Mouse (Mus musculus) limb, embryonic 10.5 days (tissue): Measurements from ENCODE around the gene Gm4869. TPM values are rescaled to one million over a fixed set of nuclear protein-coding genes. Genes with fewer than 3 reads are reported as not detected.
"Not testable (repeated sequence)": the region's sequence is repeated elsewhere in the genome, so short reads cannot be mapped to it uniquely, and the experiment has no call there.

Experiments
- DNase-seq: peaks from one replicate; pipeline ENCODE4 v3.0.0-alpha.2; 2017; ENCODE audit warnings: low spot score
- H3K27ac ChIP-seq: fragments of 300-500 bp; sonication (generic); 2 replicates; pipeline ENCODE4 v1.5.1; 2016; ENCODE audit warnings: mild to moderate bottlenecking
- H3K27me3 ChIP-seq: fragments of 300-500 bp; sonication (generic); 2 replicates; pipeline ENCODE4 v1.6.1; 2016; ENCODE audit warnings: low read depth, mild to moderate bottlenecking; ENCODE audit not compliant: poor library complexity, severe bottlenecking
- H3K36me3 ChIP-seq: fragments of 300-500 bp; sonication (generic); 2 replicates; pipeline ENCODE4 v1.6.1; 2016; ENCODE audit warnings: mild to moderate bottlenecking, moderate library complexity
- H3K4me1 ChIP-seq: fragments of 300-500 bp; sonication (generic); 2 replicates; pipeline ENCODE4 v1.6.1; 2016
- H3K4me3 ChIP-seq: fragments of 300-500 bp; sonication (generic); 2 replicates; pipeline ENCODE4 v1.5.1; 2016; ENCODE audit warnings: mild to moderate bottlenecking, moderate library complexity
- H3K9me3 ChIP-seq: fragments of 300-500 bp; sonication (generic); replicated peaks from 2 replicates; pipeline ENCODE4 v1.6.1; 2016; ENCODE audit warnings: mild to moderate bottlenecking
- WGBS: fragments of 180-500 bp; shearing (Covaris S2); methylation state at CpG from one replicate; pipeline ENCODE4 v1.1.7; 2016; 5-methylcytosine and 5-hydroxymethylcytosine counted together
- polyA plus RNA-seq: library from polyadenylated mRNA; unstranded; fragments of >200 nt; fragmentation: Nextera tagmentation; extraction: Ambion mirVana; gene quantifications from 2 replicates; pipeline ENCODE4 v1.2.1, GENCODE M21; 2016

Gm4869 gene
- polyA plus RNA-seq, 1 experiment from 2014 or later, result not detected

DNA sequence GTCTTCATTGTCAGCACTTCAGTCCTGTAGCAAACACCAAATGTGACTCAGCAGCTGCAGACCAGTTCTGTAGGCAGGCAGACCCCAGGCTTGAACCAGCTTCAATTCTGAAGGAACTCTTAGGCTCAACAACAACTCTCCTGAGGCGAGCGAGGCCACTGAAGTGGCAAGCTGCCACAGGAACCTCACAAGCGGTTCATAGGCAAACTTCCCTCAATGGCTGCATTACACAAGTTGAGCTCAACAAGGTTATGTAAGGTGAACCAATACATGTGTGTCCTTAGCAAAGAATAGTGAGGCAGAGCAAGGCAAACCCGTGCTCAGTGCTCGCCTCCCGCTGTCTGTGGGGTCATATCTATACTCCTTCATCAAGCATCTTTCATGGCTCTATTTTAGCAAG lies 52.7 kb downstream of the Gm4869 start:
- WGBS, result 91% methylated on average over 6 of the region's 6 CpGs
- no peak for DNase-seq

GRCm38 (mm10) chr5:140500736-140501135 lies 55.3 kb downstream of the Gm4869 start:
- no peak for DNase-seq
- Histone ChIP-seq H3K9me3 (no peaks in the 10 kb centered on the region), H3K27ac (no peak overlapping the region; the same call in 1 of the 2 replicates), H3K27me3 (no peaks in the 10 kb centered on the region), H3K4me3 (no peak overlapping the region), H3K36me3 (no peaks in the 10 kb centered on the region), H3K4me1 (peaks cover 31% of the 10 kb centered on the region)
- WGBS, result 89% methylated on average over 6 of the region's 6 CpGs

More for the DNA sequence above, 52.7 kb downstream of the Gm4869 start:
- Histone ChIP-seq H3K36me3 (no peaks in the 10 kb centered on the region), H3K4me1 (peaks cover 19% of the 10 kb centered on the region), H3K27ac (no peak overlapping the region), H3K9me3 (no peaks in the 10 kb centered on the region), H3K27me3 (no peaks in the 10 kb centered on the region), H3K4me3 (no peak overlapping the region)

- no peaks in the 10 kb centered on the region for H3K27me3 ChIP-seq
- peak overlapping the region; percentile 40 for H3K4me3 ChIP-seq
- 21% methylated on average over 14 of the region's 14 CpGs for WGBS
- H3K27ac ChIP-seq, result peak overlapping the region; percentile 82
- no peaks in the 10 kb centered on the region for H3K9me3 ChIP-seq
- DNase-seq, result peak; percentile 60
- peaks cover 46% of the 10 kb centered on the region for H3K4me1 ChIP-seq
- H3K36me3 ChIP-seq, result no peaks in the 10 kb centered on the region
These were observed 56.8 kb downstream of the Gm4869 start for GRCm38 (mm10) chr5:140501982-140502836.

GRCm38 (mm10) chr5:140502925-140503324 lies 57.5 kb downstream of the Gm4869 start:
- not testable (repeated sequence) for H3K36me3 ChIP-seq, H3K9me3 ChIP-seq, H3K27me3 ChIP-seq
- H3K27ac ChIP-seq, result peak overlapping the region; percentile 82
- peak; percentile 71 for DNase-seq
- under 1% methylated on average over 12 of the region's 12 CpGs for WGBS
- peaks cover 53% of the 10 kb centered on the region for H3K4me1 ChIP-seq
- peak overlapping the region; percentile 40 for H3K4me3 ChIP-seq

GRCm38 (mm10) chr5:140505208-140505780 lies 59.8 kb downstream of the Gm4869 start, which contains the start of gene Chst12:
TSS of gene Chst12 (plus strand) at chr5:140505550.
- H3K9me3 ChIP-seq, result no peaks in the 10 kb centered on the region
- H3K27ac ChIP-seq, result peak within 1 kb of the TSS; percentile 87
- peaks cover 77% of the 10 kb centered on the region for H3K4me1 ChIP-seq
- peak within 1 kb of the TSS; percentile 64 for H3K4me3 ChIP-seq
- H3K36me3 ChIP-seq, result no peaks in the 10 kb centered on the region
- peak; percentile 99 for DNase-seq
- no peaks in the 10 kb centered on the region for H3K27me3 ChIP-seq
- WGBS, result under 1% methylated on average over 37 of the region's 38 CpGs

- DNase-seq, result peak; percentile 42
- H3K4me1 ChIP-seq, result peaks cover 86% of the 10 kb centered on the region
- peak overlapping the region; percentile 64 for H3K4me3 ChIP-seq
- no peaks in the 10 kb centered on the region for H3K36me3 ChIP-seq
- 45% methylated on average over 22 of the region's 22 CpGs for WGBS
- H3K9me3 ChIP-seq, result no peaks in the 10 kb centered on the region
- peak overlapping the region; percentile 87 for H3K27ac ChIP-seq
- no peaks in the 10 kb centered on the region for H3K27me3 ChIP-seq
These were observed 60.8 kb downstream of the Gm4869 start for GRCm38 (mm10) chr5:140506096-140506794.

- no peak for DNase-seq
- H3K36me3 ChIP-seq, result peaks cover 7% of the 10 kb centered on the region; the same call in 1 of the 2 replicates
- H3K9me3 ChIP-seq, result no peaks in the 10 kb centered on the region
- H3K27ac ChIP-seq, result peak overlapping the region; percentile 27; the same call in 1 of the 2 replicates
- no peak overlapping the region for H3K4me3 ChIP-seq
- 91% methylated on average over 14 of the region's 14 CpGs for WGBS
- H3K27me3 ChIP-seq, result no peaks in the 10 kb centered on the region
- H3K4me1 ChIP-seq, result peaks cover 74% of the 10 kb centered on the region
These were observed 62.2 kb downstream of the Gm4869 start for GRCm38 (mm10) chr5:140507466-140508208.

DNA sequence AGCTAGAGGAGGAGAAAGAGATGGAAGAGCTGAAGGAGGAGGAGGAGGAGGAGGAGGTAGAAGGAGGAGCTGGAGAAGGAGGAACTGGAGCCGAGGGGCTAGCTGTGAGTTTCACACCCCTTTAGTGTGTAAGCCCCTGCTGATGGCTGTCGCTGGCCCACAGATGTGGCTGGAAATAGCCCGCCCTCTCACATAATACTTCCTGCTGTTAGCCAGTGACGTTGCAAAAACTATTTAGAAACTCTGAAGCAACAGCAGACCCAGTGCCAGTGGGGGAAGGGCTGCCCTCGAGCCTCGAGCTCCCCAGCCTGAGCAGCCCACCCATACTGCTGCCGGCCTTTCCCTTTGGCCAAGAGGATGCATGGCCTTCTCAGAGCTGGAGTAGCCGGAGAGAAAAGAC lies 63.2 kb downstream of the Gm4869 start:
- WGBS, result 35% methylated on average over 8 of the region's 8 CpGs

DNA sequence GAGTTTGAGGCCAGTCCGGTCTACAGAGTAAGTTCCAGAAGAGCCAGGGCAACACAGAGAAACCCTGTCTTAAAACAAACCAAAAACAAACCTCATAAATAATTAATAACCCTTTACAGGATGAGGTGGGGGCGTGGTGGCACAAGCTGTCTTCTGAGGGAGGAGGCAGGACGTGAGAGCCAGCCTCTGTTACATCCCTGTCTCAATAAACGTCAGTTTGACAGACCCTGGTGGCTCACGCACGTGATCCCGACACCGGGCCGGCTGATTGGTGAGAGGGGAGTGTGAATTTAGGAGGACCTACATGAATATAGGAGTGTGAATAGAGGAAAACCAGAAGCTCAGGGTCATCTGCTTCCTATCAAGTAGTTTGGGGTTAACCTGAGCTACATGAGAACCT lies 63.8 kb downstream of the Gm4869 start:
- Histone ChIP-seq H3K4me3 (no peak overlapping the region), H3K27me3 (no peaks in the 10 kb centered on the region), H3K9me3 (no peaks in the 10 kb centered on the region), H3K27ac (peak overlapping the region; percentile 63), H3K4me1 (peaks cover 70% of the 10 kb centered on the region), H3K36me3 (peaks cover 14% of the 10 kb centered on the region)
- no peak for DNase-seq
- 52% methylated on average over 9 of the region's 9 CpGs for WGBS

More for the DNA sequence above, 63.2 kb downstream of the Gm4869 start:
- H3K4me3 ChIP-seq, result no peak overlapping the region
- peaks cover 12% of the 10 kb centered on the region; the same call in 1 of the 2 replicates for H3K36me3 ChIP-seq
- H3K9me3 ChIP-seq, result no peaks in the 10 kb centered on the region
- H3K27ac ChIP-seq, result peak overlapping the region; percentile 63
- H3K27me3 ChIP-seq, result no peaks in the 10 kb centered on the region
- H3K4me1 ChIP-seq, result peaks cover 65% of the 10 kb centered on the region
- DNase-seq, result peak; percentile 48

DNA sequence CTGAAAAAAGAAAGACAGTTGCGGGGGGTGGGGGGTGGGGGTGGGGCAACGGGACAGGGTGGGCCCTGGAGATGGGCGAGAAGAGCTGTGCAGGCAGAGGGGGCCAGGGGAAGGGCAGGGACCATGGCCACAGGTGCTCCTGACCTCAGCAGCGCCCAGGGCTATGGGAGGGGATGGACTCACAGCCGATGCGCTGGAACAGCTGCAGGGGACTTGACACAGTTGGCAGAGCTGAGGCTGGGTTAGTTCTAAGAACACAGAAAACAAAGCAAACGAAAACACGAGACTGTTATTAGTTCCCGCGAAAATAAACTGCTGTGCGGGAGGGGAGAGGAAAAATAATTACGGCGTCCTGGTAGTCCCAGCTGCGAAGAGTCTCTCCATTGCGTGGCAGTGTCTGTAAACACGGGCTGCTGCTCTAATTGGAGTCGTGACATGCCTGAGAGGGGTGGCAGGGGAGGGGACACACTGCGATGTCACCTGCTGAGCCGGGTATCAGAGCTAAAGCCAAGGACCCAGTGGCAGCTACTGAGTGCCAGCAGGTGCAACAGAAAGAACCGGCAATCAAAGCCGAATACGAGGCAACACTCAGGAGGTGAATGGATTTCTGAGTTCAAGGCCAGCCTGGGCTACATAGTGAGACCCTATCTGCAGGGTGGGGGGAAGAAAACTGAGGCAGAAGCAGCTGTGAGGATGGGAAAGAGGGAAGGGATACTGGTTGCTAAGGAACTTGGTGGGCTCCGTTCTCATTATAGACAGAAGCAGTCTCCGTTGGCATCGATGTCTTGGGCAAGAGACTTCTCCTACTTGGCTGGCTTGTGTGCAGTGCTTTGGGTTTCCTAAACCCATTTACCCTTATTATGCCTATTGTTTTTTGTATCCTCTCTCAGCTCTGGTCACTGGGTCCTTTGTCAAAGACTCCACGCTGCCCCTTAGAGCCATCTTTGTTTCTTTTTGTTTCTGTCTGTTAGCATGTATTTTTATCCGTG lies 64.9 kb downstream of the Gm4869 start:
- peaks cover 72% of the 10 kb centered on the region for H3K4me1 ChIP-seq
- 70% methylated on average over 27 of the region's 27 CpGs for WGBS

DNA sequence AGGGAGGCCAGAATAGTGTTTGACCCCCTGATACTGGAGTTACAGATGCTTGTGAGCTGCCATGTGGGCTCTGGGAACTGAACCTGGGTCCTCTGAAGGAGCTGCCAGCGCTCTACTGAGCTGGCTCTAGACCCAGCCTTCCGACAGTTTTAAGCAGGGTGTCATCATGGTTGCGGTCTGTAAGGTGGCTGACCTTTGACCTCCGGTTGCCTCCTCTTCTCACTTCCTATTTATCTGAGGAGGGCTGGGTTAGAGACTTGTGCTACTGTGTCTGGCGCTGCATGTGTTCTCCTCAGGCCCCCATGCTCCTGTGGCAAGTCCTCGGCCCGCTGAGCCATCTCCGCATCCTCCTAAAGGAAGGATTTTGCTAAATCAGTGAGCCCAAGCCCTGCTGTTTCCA lies 68.5 kb downstream of the Gm4869 start:
- Histone ChIP-seq H3K36me3 (peaks cover 25% of the 10 kb centered on the region), H3K4me1 (peaks cover 64% of the 10 kb centered on the region)

More for the DNA sequence above, 64.9 kb downstream of the Gm4869 start:
- no peak for DNase-seq
- no peak overlapping the region for H3K4me3 ChIP-seq
- peak overlapping the region; percentile 63 for H3K27ac ChIP-seq
- H3K36me3 ChIP-seq, result peaks cover 18% of the 10 kb centered on the region
- no peaks in the 10 kb centered on the region for H3K9me3 ChIP-seq
- no peaks in the 10 kb centered on the region for H3K27me3 ChIP-seq

More for the DNA sequence above, 68.5 kb downstream of the Gm4869 start:
- Histone ChIP-seq H3K9me3 (no peaks in the 10 kb centered on the region), H3K27me3 (no peaks in the 10 kb centered on the region), H3K4me3 (no peak overlapping the region), H3K27ac (no peak overlapping the region)
- WGBS, result 85% methylated on average over 8 of the region's 8 CpGs
- DNase-seq, result no peak
